Mouse (Mus musculus) MEL (cell line): ENCODE measurements around the gene Sp9. TPM values are rescaled to one million over a fixed set of nuclear protein-coding genes. Genes with fewer than 3 reads are reported as not detected.

Experiments
- DNase-seq: peaks from one replicate; pipeline ENCODE4 v3.0.0; 2011; ENCODE audit warnings: low read depth, low spot score
- H3K27ac ChIP-seq: 2 replicates; pipeline ENCODE4 v1.5.1; 2012; ENCODE audit warnings: low read depth, mild to moderate bottlenecking, control low read depth, low read length, moderate library complexity; ENCODE audit not compliant: control insufficient read depth
- H3K27me3 ChIP-seq, 2 experiments: fragments of 150-350 bp in 1 of 2; sonication (generic) in 1 of 2; 2 replicates each; pipeline ENCODE4 v1.6.1; 2012; ENCODE audit warnings: low read length in 2 of 2, mild to moderate bottlenecking in 2 of 2, improper control_type of control experiment in 1 of 2, moderate library complexity in 1 of 2; ENCODE audit not compliant: insufficient read depth in 2 of 2, control insufficient read depth in 1 of 2
- H3K36me3 ChIP-seq, 2 experiments: 2 replicates each; pipeline ENCODE4 v1.6.1; 2012 to 2014; ENCODE audit warnings: low read length in 2 of 2, improper control_type of control experiment in 1 of 2, inconsistent platforms in 1 of 2, mild to moderate bottlenecking in 1 of 2; ENCODE audit not compliant: insufficient read depth in 2 of 2, control insufficient read depth in 1 of 2
- H3K4me1 ChIP-seq, 2 experiments: fragments of 150-350 bp in 1 of 2; sonication (generic) in 1 of 2; 2 replicates each; pipeline ENCODE4 v1.6.1; 2012; ENCODE audit warnings: low read length in 2 of 2, improper control_type of control experiment in 1 of 2, mild to moderate bottlenecking in 1 of 2; ENCODE audit not compliant: insufficient read depth in 2 of 2, control insufficient read depth in 1 of 2
- H3K4me3 ChIP-seq, 2 experiments: fragments of 150-350 bp in 1 of 2; sonication (generic) in 1 of 2; 2 replicates each; pipeline ENCODE4 v1.5.1; 2012; ENCODE audit warnings: low read depth in 2 of 2, low read length in 2 of 2, mild to moderate bottlenecking in 2 of 2, moderate library complexity in 2 of 2, control low read depth in 1 of 2, improper control_type of control experiment in 1 of 2; ENCODE audit not compliant: control insufficient read depth in 1 of 2, insufficient read depth in 1 of 2
- H3K79me2 ChIP-seq: 2 replicates; pipeline ENCODE4 v1.6.1; 2012; ENCODE audit warnings: mild to moderate bottlenecking, low read length, moderate library complexity; ENCODE audit not compliant: control insufficient read depth, poor library complexity, insufficient read depth
- H3K9ac ChIP-seq: 2 replicates; pipeline ENCODE4 v1.6.1; 2012; ENCODE audit warnings: low read depth, mild to moderate bottlenecking, control low read depth, low read length, moderate library complexity; ENCODE audit not compliant: control insufficient read depth, poor library complexity, severe bottlenecking
- H3K9me3 ChIP-seq: fragments of 150-350 bp; sonication (generic); replicated peaks from 2 replicates; pipeline ENCODE4 v1.6.1; 2012; ENCODE audit warnings: mild to moderate bottlenecking, low read length, improper control_type of control experiment, moderate library complexity; ENCODE audit not compliant: insufficient read depth
- BHLHE40 ChIP-seq: IDR thresholded peaks from 2 replicates; pipeline ENCODE4 v1.6.1; 2012; ENCODE audit warnings: low read depth, mild to moderate bottlenecking, inconsistent platforms, low read length, improper control_type of control experiment, borderline replicate concordance
- CHD1 ChIP-seq: IDR thresholded peaks from 2 replicates; pipeline ENCODE4 v1.6.1; 2012; ENCODE audit warnings: low read depth, mild to moderate bottlenecking, inconsistent platforms, low read length, improper control_type of control experiment
- CHD2 ChIP-seq: IDR thresholded peaks from 2 replicates; pipeline ENCODE4 v1.6.1; 2011; ENCODE audit warnings: low read length, improper control_type of control experiment
- CTCF ChIP-seq, 3 experiments: IDR thresholded peaks in 2 of 3; conservative IDR thresholded peaks in 1 of 3; 2 replicates each; pipeline ENCODE4 v1.5.1; 2011 to 2012; ENCODE audit warnings: low read length in 3 of 3, low read depth in 2 of 3, mild to moderate bottlenecking in 2 of 3, improper control_type of control experiment in 1 of 3, inconsistent platforms in 1 of 3, mixed read lengths in 1 of 3, moderate library complexity in 1 of 3; ENCODE audit not compliant: control insufficient read depth in 1 of 3, insufficient read depth in 1 of 3, poor library complexity in 1 of 3, severe bottlenecking in 1 of 3
- GABPA ChIP-seq: IDR thresholded peaks from 2 replicates; pipeline ENCODE4 v1.6.1; 2012; ENCODE audit warnings: low read depth, mild to moderate bottlenecking, inconsistent platforms, low read length, improper control_type of control experiment, moderate library complexity
- GATA1 ChIP-seq: IDR thresholded peaks from 2 replicates; pipeline ENCODE4 v1.6.1; 2011; ENCODE audit warnings: low read depth, low read length, improper control_type of control experiment
- KAT2A ChIP-seq: conservative IDR thresholded peaks from 2 replicates; pipeline ENCODE4 v1.6.1; 2012; ENCODE audit warnings: low read depth, low read length, improper control_type of control experiment, inconsistent platforms
- MAZ ChIP-seq: IDR thresholded peaks from 2 replicates; pipeline ENCODE4 v1.6.1; 2012; ENCODE audit warnings: low read depth, mild to moderate bottlenecking, inconsistent platforms, low read length, improper control_type of control experiment
- MXI1 ChIP-seq: IDR thresholded peaks from 2 replicates; pipeline ENCODE4 v1.6.1; 2011; ENCODE audit warnings: mild to moderate bottlenecking, low read depth, low read length, improper control_type of control experiment
- MYC ChIP-seq: IDR thresholded peaks from 2 replicates; pipeline ENCODE4 v1.6.1; 2011; ENCODE audit warnings: low read depth, mild to moderate bottlenecking, low read length, improper control_type of control experiment, moderate library complexity
- NELFE ChIP-seq: IDR thresholded peaks from 2 replicates; pipeline ENCODE4 v1.6.1; 2011; ENCODE audit warnings: low read depth, low read length, improper control_type of control experiment
- NRF1 ChIP-seq: IDR thresholded peaks from 2 replicates; pipeline ENCODE4 v1.6.1; 2014; ENCODE audit warnings: low read depth, mild to moderate bottlenecking, inconsistent platforms, low read length, improper control_type of control experiment, moderate library complexity; ENCODE audit not compliant: poor library complexity, insufficient read depth, severe bottlenecking
- POLR2AphosphoS5 ChIP-seq: IDR thresholded peaks from 2 replicates; pipeline ENCODE4 v1.6.1; 2012; ENCODE audit warnings: low read depth, borderline replicate concordance, mild to moderate bottlenecking, inconsistent platforms, low read length, moderate library complexity, mixed read lengths
- RAD21 ChIP-seq: IDR thresholded peaks from 2 replicates; pipeline ENCODE4 v1.6.1; 2011; ENCODE audit warnings: mild to moderate bottlenecking, low read depth, low read length, improper control_type of control experiment
- RCOR1 ChIP-seq: IDR thresholded peaks from 2 replicates; pipeline ENCODE4 v1.6.1; 2012; ENCODE audit warnings: low read depth, mild to moderate bottlenecking, inconsistent platforms, low read length, improper control_type of control experiment
- SIN3A ChIP-seq: IDR thresholded peaks from 2 replicates; pipeline ENCODE4 v1.6.1; 2012; ENCODE audit warnings: low read length, improper control_type of control experiment, inconsistent platforms
- SMC3 ChIP-seq: IDR thresholded peaks from 2 replicates; pipeline ENCODE4 v1.6.1; 2011; ENCODE audit warnings: low read depth, low read length, improper control_type of control experiment
- TCF12 ChIP-seq: IDR thresholded peaks from 2 replicates; pipeline ENCODE4 v1.6.1; 2014; ENCODE audit warnings: low read depth, mild to moderate bottlenecking, inconsistent platforms, low read length, improper control_type of control experiment, moderate library complexity
- USF2 ChIP-seq, 2 experiments: IDR thresholded peaks; 2 replicates each; pipeline ENCODE4 v1.6.1; 2011 to 2012; ENCODE audit warnings: improper control_type of control experiment in 2 of 2, low read length in 2 of 2, borderline replicate concordance in 1 of 2, inconsistent platforms in 1 of 2, low read depth in 1 of 2, mild to moderate bottlenecking in 1 of 2; ENCODE audit not compliant: insufficient read depth in 1 of 2
- ZC3H11A ChIP-seq: IDR thresholded peaks from 2 replicates; pipeline ENCODE4 v1.6.1; 2012; ENCODE audit warnings: low read depth, mild to moderate bottlenecking, inconsistent platforms, low read length, improper control_type of control experiment
- ZNF384 ChIP-seq: IDR thresholded peaks from 2 replicates; pipeline ENCODE4 v1.6.1; 2012; ENCODE audit warnings: low read depth, mild to moderate bottlenecking, inconsistent platforms, low read length, improper control_type of control experiment
- polyA plus RNA-seq, 2 experiments: library from polyadenylated mRNA; stranded (reverse) in 1 of 2; unstranded in 1 of 2; fragments of >175 nt in 1 of 2; fragments of >200 nt in 1 of 2; gene quantifications; 2 replicates each; pipeline versions ENCODE4 v1.2.1 to v1.2.4; 2012; ENCODE audit warnings: low replicate concordance in 2 of 2, low read depth in 1 of 2; ENCODE audit not compliant: insufficient read length in 2 of 2, insufficient read depth in 1 of 2, missing spikeins in 1 of 2
- total RNA-seq: library from RNA; depleted of rRNA; stranded (reverse); fragments of 300-350 nt; gene quantifications from 2 replicates; pipeline ENCODE4 v1.2.3, GENCODE M21; 2012

Gene Sp9
- total and polyA plus RNA-seq, 3 experiments = 0.03 to 0.39 TPM; not detected in 1

GRCm38 (mm10) chr2:73295023-73295422 is 23.3 kb downstream of the Sp9 start:
- TF ChIP-seq POLR2AphosphoS5 (no peak), MXI1 (no peak), CHD1 (no peak), BHLHE40 (no peak), NRF1 (no peak), SMC3 (no peak)
- no peaks in the 10 kb centered on the region for H3K4me1 ChIP-seq
- no peak overlapping the region for H3K9ac ChIP-seq
- no peak overlapping the region for H3K27ac ChIP-seq
- no peaks in the 10 kb centered on the region; a peak in 1 of 4 replicates for H3K36me3 ChIP-seq
- H3K27me3 ChIP-seq = no peaks in the 10 kb centered on the region
- no peak for DNase-seq
- no peaks in the 10 kb centered on the region for H3K79me2 ChIP-seq
- H3K4me3 ChIP-seq = no peak overlapping the region
- no peaks in the 10 kb centered on the region for H3K9me3 ChIP-seq

- H3K9me3 ChIP-seq = no peaks in the 10 kb centered on the region
- no peaks in the 10 kb centered on the region; a peak in 2 of 4 replicates for H3K4me1 ChIP-seq
- no peak overlapping the region for H3K9ac ChIP-seq
- H3K27ac ChIP-seq = no peak overlapping the region
- H3K36me3 ChIP-seq = peaks cover 0 to 9% of the 10 kb centered on the region in 2 experiments
- no peaks in the 10 kb centered on the region for H3K27me3 ChIP-seq
- no peak overlapping the region for H3K4me3 ChIP-seq
- H3K79me2 ChIP-seq = no peaks in the 10 kb centered on the region
- TF ChIP-seq MAZ (no peak), USF2 (IDR thresholded peaks at IDR 0.05; ENCODE audit: borderline replicate concordance in 1 of 2, insufficient read depth in 1 of 2, low read depth in 1 of 2, low read length in 2 of 2) (no peak), TCF12 (no peak), CHD2 (no peak), ZC3H11A (no peak), GATA1 (no peak), RCOR1 (no peak), RAD21 (no peak), NELFE (no peak), GABPA (no peak), MYC (no peak), SIN3A (no peak), ZNF384 (no peak), NRF1 (no peak), KAT2A (no peak), POLR2AphosphoS5 (no peak), CTCF (IDR thresholded peaks at IDR 0.05 in 2 of 3, conservative IDR thresholded peaks at IDR 0.05 in 1 of 3; ENCODE audit: control insufficient read depth in 1 of 3, insufficient read depth in 1 of 3, low read depth in 2 of 3, low read length in 3 of 3, poor library complexity in 1 of 3, severe bottlenecking in 1 of 3) (no peak), MXI1 (no peak), BHLHE40 (no peak)
- no peak for DNase-seq
These were observed 26.4 kb downstream of the Sp9 start for GRCm38 (mm10) chr2:73298154-73298553.
